Mouse (Mus musculus): Measurements from ENCODE around the gene Tmem9b. TPM values are rescaled to one million over a fixed set of nuclear protein-coding genes. Genes with fewer than 3 reads are reported as not detected.

Tmem9b gene
- 40.5 and 40.8 TPM in 2 replicates for polyA plus RNA-seq (2015; fragmentation: Nextera tagmentation; extraction: Ambion mirVana)

DNA sequence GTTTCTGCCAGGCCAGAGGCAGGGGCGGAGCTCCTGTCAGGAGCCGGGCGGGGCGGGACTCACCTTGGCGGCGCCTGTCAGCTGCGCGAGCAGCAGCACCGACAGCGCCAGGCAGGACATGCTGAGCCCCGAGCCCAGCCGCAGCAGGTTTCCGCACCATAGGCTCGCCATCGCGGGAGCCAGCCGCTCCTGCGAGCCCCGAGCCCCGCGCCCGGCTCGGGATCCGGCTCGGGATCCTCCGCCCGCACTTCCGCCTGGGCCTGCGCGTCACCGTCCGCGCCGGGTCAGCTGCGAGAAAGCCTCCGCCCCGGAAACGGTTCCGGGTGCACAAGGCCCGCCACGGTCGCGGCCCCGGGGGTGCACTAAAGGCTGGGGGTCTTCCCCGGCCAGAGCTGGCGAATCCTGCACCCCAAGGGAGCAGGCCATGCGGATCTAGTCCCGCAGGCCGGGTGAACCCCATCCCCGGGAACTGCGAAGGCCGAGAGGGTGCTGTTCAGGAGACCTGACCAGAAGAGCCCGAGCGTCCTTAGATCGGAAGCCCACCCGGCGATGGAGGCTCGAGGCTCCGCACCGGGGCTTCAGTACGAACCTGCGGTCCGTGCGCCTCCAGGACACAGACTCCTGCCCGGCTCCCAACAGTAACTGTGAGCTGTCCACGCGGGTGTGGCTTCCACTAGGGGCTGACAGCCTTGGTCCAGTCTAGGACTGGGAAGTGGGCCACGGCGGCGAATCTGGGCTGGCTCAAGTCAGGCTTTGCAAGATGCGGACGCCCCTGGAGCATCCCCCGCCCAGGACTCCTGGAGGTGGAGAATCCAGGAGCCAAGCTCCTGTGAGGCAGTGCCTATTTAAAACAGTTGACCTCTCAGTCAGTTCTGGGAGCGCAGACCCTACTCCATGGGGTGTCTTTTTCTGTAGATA, at the start of gene Tmem9b:
Gene Tmem9b, minus strand, starts transcription at position 868 of the 918 bp plus-strand sequence.
- Histone ChIP-seq H3K36me3 (replicated peaks; ENCODE audit: insufficient read depth, low read length) (peaks cover 5% of the 10 kb centered on the region; the same call in 1 of the 2 replicates), H3K4me1 (ENCODE audit: insufficient read depth) (peaks cover 14% of the 10 kb centered on the region), H3K27ac (ENCODE audit: low read depth) (peak within 1 kb of the TSS; percentile 87), H3K9ac (replicated peaks) (peak within 1 kb of the TSS; percentile 81), H3K4me3 (ENCODE audit: low read depth, low read length) (peak within 1 kb of the TSS; percentile 90), H3K9me3 (ENCODE audit: low read length) (no peaks in the 10 kb centered on the region), H3K27me3 (ENCODE audit: insufficient read depth, low read length) (no peaks in the 10 kb centered on the region), H3K4me2 (ENCODE audit: low read depth, low read length) (peak within 1 kb of the TSS; percentile 84)
- DNase-seq (peak; percentile 88), ATAC-seq (peak; percentile 94)
- under 1% methylated on average over 70 of the region's 74 CpGs for WGBS (ENCODE audit: insufficient replicate concordance)
- no peak for TF ChIP-seq EP300 (IDR thresholded peaks at IDR 0.05; ENCODE audit: low read depth)
- TF ChIP-seq CTCF (IDR thresholded peaks at IDR 0.05; ENCODE audit: low read depth): no peak

DNA sequence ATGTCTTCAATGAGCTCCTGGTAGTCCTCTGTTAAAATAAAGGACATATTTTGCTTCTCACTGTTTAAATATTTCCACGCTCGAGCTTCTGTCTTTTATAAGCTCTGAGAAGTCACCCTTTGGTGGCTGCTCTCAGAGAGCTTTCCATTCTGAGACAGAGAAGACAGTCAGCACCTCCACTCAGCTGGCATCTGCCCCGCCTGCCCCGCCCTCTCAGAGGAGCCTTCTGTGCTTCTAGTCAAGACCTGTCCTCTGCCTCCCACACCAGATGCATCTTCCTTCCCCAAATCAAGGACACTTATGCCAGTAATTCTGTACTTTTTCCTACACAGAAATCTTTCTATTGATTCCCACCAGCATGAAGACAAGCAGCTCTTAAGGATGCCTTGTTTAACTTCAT, 48.0 kb upstream of the Tmem9b start:
- Histone ChIP-seq H3K4me3 (ENCODE audit: low read depth, low read length) (no peak overlapping the region), H3K4me1 (ENCODE audit: insufficient read depth) (no peaks in the 10 kb centered on the region), H3K4me2 (ENCODE audit: low read depth, low read length) (no peak overlapping the region), H3K36me3 (replicated peaks; ENCODE audit: insufficient read depth, low read length) (no peaks in the 10 kb centered on the region), H3K27ac (ENCODE audit: low read depth) (no peak overlapping the region), H3K9ac (replicated peaks) (no peak overlapping the region), H3K27me3 (ENCODE audit: insufficient read depth, low read length) (no peaks in the 10 kb centered on the region), H3K9me3 (ENCODE audit: low read length) (no peaks in the 10 kb centered on the region)
- no peak for DNase-seq
- WGBS (ENCODE audit: insufficient replicate concordance): 76% methylated on average over 4 of the region's 4 CpGs
- no peak for ATAC-seq
- TF ChIP-seq EP300 (IDR thresholded peaks at IDR 0.05; ENCODE audit: low read depth) (no peak), CTCF (IDR thresholded peaks at IDR 0.05; ENCODE audit: low read depth) (no peak)

DNA sequence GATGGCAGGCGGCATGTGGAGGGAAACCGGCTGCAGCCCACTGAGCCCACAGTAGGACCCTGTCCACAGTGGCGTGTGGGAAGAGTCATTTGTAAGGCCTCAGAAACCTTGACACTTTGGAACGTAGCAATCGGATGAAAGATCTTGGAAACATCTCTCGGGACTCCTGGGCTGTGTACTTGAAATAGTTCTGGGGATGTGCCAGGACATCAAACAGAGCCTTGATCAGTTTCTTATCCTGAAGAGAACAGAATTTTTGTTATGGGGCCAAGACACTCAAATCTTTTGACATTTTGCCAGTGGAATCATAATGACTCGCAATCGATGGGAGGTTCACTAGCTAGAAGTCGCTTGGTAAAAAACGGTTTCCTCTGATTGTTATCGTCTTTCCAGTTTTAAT, 46.5 kb upstream of the Tmem9b start:
- no peak overlapping the region for H3K27ac ChIP-seq (ENCODE audit: low read depth)
- H3K4me2 ChIP-seq (ENCODE audit: low read depth, low read length): no peak overlapping the region
- ATAC-seq (no peak), DNase-seq (no peak)
- H3K4me1 ChIP-seq (ENCODE audit: insufficient read depth): no peaks in the 10 kb centered on the region
- no peaks in the 10 kb centered on the region for H3K36me3 ChIP-seq (replicated peaks; ENCODE audit: insufficient read depth, low read length)
- no peak overlapping the region for H3K4me3 ChIP-seq (ENCODE audit: low read depth, low read length)
- no peaks in the 10 kb centered on the region for H3K27me3 ChIP-seq (ENCODE audit: insufficient read depth, low read length)
- H3K9ac ChIP-seq (replicated peaks): no peak overlapping the region
- no peaks in the 10 kb centered on the region for H3K9me3 ChIP-seq (ENCODE audit: low read length)
- 82% methylated on average over 11 of the region's 11 CpGs for WGBS (ENCODE audit: insufficient replicate concordance)
- TF ChIP-seq CTCF (IDR thresholded peaks at IDR 0.05; ENCODE audit: low read depth): no peak
- TF ChIP-seq EP300 (IDR thresholded peaks at IDR 0.05; ENCODE audit: low read depth): no peak

DNA sequence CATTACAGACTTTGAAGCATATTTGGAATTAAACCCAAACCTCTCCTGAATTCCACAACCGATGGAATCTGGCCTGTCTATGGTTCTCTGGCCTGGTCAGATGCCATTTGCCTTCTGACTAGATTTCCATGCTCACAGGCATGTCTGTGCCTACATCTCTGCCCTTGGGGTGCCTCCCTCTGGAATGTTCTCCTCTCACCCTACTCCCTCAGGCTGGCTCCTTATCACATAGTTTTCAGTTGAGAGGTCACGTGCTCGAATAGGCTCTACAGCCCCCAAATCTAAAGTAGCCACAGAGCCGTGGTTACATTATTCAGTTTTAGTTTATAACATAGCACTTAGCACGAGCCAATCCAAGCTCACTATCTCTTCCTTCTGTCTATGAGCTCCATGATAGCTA, 42.9 kb upstream of the Tmem9b start:
- WGBS (ENCODE audit: insufficient replicate concordance): 53% methylated on average over 5 of the region's 5 CpGs
- Histone ChIP-seq H3K4me2 (ENCODE audit: low read depth, low read length) (no peak overlapping the region), H3K4me1 (ENCODE audit: insufficient read depth) (no peaks in the 10 kb centered on the region), H3K9ac (replicated peaks) (no peak overlapping the region), H3K27ac (ENCODE audit: low read depth) (no peak overlapping the region), H3K27me3 (ENCODE audit: insufficient read depth, low read length) (no peaks in the 10 kb centered on the region), H3K4me3 (ENCODE audit: low read depth, low read length) (no peak overlapping the region), H3K9me3 (ENCODE audit: low read length) (no peaks in the 10 kb centered on the region), H3K36me3 (replicated peaks; ENCODE audit: insufficient read depth, low read length) (no peaks in the 10 kb centered on the region)
- TF ChIP-seq CTCF (IDR thresholded peaks at IDR 0.05; ENCODE audit: low read depth) (no peak), EP300 (IDR thresholded peaks at IDR 0.05; ENCODE audit: low read depth) (no peak)
- no peak for DNase-seq
- ATAC-seq: no peak

DNA sequence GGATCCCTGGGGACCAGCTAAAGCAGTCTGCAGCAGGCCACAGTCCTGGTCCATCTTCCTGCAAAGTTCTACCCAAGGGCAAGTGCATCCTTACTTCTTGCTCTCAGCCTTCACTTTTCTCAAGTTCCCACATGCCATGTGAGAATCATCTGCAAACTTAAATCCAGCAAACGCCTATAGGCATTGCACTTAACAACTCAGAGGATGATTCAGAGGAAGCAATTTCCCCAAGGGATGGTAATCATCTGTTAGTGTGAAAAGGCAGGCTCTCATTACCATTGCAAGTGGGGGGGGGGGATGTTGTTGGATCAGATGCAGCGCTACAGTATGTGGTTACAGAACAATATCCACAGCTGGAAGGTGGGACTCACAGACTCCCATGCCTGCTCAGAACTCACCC, 41.9 kb upstream of the Tmem9b start:
- ATAC-seq: no peak
- no peak overlapping the region for H3K4me3 ChIP-seq (ENCODE audit: low read depth, low read length)
- 48% methylated on average over 2 of the region's 2 CpGs for WGBS (ENCODE audit: insufficient replicate concordance)

DNA sequence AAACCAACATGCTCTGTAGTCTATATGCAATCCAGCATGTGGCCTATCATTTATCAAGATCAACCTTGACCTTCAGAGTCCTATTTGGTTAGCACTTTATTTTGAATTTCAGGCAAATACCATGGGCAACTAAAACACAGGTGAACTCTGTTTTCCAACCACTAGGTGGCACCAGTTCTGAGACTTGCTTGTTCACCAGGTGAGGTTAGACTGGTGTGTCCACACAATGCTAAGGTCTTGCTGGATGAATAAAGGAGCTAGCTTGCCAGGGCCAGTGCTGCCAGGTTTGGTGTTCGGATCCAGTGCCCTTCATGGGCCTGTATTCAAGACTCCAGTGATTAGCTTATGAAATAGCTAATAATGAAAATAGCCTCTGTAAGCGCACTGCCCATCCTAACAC, 40.1 kb upstream of the Tmem9b start:
- Histone ChIP-seq H3K9ac (replicated peaks) (no peak overlapping the region), H3K36me3 (replicated peaks; ENCODE audit: insufficient read depth, low read length) (no peaks in the 10 kb centered on the region), H3K27me3 (ENCODE audit: insufficient read depth, low read length) (no peaks in the 10 kb centered on the region), H3K4me3 (ENCODE audit: low read depth, low read length) (no peak overlapping the region), H3K27ac (ENCODE audit: low read depth) (no peak overlapping the region), H3K4me1 (ENCODE audit: insufficient read depth) (no peaks in the 10 kb centered on the region), H3K4me2 (ENCODE audit: low read depth, low read length) (no peak overlapping the region), H3K9me3 (ENCODE audit: low read length) (no peaks in the 10 kb centered on the region)
- peak; percentile 86 for TF ChIP-seq CTCF (IDR thresholded peaks at IDR 0.05; ENCODE audit: low read depth)
- no peak for TF ChIP-seq EP300 (IDR thresholded peaks at IDR 0.05; ENCODE audit: low read depth)
- DNase-seq (peak; percentile 65), ATAC-seq (peak; percentile 54; the same call in 1 of the 2 replicates)
- 59% methylated on average over 2 of the region's 2 CpGs for WGBS (ENCODE audit: insufficient replicate concordance)

More for the DNA sequence above, 41.9 kb upstream of the Tmem9b start:
- Histone ChIP-seq H3K27ac (ENCODE audit: low read depth) (no peak overlapping the region), H3K36me3 (replicated peaks; ENCODE audit: insufficient read depth, low read length) (no peaks in the 10 kb centered on the region), H3K27me3 (ENCODE audit: insufficient read depth, low read length) (no peaks in the 10 kb centered on the region), H3K9ac (replicated peaks) (no peak overlapping the region), H3K4me2 (ENCODE audit: low read depth, low read length) (no peak overlapping the region), H3K9me3 (ENCODE audit: low read length) (no peaks in the 10 kb centered on the region), H3K4me1 (ENCODE audit: insufficient read depth) (no peaks in the 10 kb centered on the region)
- TF ChIP-seq CTCF (IDR thresholded peaks at IDR 0.05; ENCODE audit: low read depth) (no peak), EP300 (IDR thresholded peaks at IDR 0.05; ENCODE audit: low read depth) (no peak)
- DNase-seq: no peak

Data from liver, postnatal 0 days (tissue).